Mouse (Mus musculus) embryonic facial prominence, embryonic 14.5 days (tissue): Measurements from ENCODE around the gene Ascl2. TPM values are rescaled to one million over a fixed set of nuclear protein-coding genes. Genes with fewer than 3 reads are reported as not detected.

Source experiments
- ATAC-seq: fragments of 200-750 bp; cut with Nextera tagmentation; 2 replicates; pipeline ENCODE4 v1.8.0; 2017; ENCODE audit warnings: low read depth, moderate number of reproducible peaks, moderate TSS enrichment
- DNase-seq: peaks from one replicate; pipeline ENCODE4 v3.0.0-alpha.2; 2015; ENCODE audit warnings: low spot score
- H3K27ac ChIP-seq: fragments of 300-500 bp; sonication (generic); replicated peaks from 2 replicates; pipeline ENCODE4 v1.5.1; 2014; ENCODE audit warnings: low read depth, mild to moderate bottlenecking, low read length, moderate library complexity
- H3K27me3 ChIP-seq: fragments of 300-500 bp; sonication (generic); replicated peaks from 2 replicates; pipeline ENCODE4 v1.6.1; 2014; ENCODE audit warnings: low read length; ENCODE audit not compliant: control insufficient read depth, insufficient read depth
- H3K36me3 ChIP-seq: fragments of 300-500 bp; sonication (generic); 2 replicates; pipeline ENCODE4 v1.6.1; 2014; ENCODE audit warnings: low read length, mixed read lengths; ENCODE audit not compliant: control insufficient read depth, insufficient read depth
- H3K4me1 ChIP-seq: fragments of 300-500 bp; sonication (generic); 2 replicates; pipeline ENCODE4 v1.6.1; 2014; ENCODE audit warnings: antibody characterized with exemption, low read length; ENCODE audit not compliant: control insufficient read depth, insufficient read depth
- H3K4me2 ChIP-seq: fragments of 300-500 bp; sonication (generic); 2 replicates; pipeline ENCODE4 v1.6.1; 2014; ENCODE audit warnings: low read depth, mild to moderate bottlenecking, low read length, moderate library complexity, mixed read lengths
- H3K4me3 ChIP-seq: fragments of 300-500 bp; sonication (generic); 2 replicates; pipeline ENCODE4 v1.5.1; 2014; ENCODE audit warnings: low read depth, mild to moderate bottlenecking, low read length
- H3K9ac ChIP-seq: fragments of 300-500 bp; sonication (generic); 2 replicates; pipeline ENCODE4 v1.6.1; 2014; ENCODE audit warnings: low read depth, mild to moderate bottlenecking, low read length, moderate library complexity, mixed read lengths
- H3K9me3 ChIP-seq: fragments of 300-500 bp; sonication (generic); 2 replicates; pipeline ENCODE4 v1.6.1; 2016; ENCODE audit warnings: low read length; ENCODE audit not compliant: control insufficient read depth
- WGBS: fragments of 180-500 bp; shearing (Covaris S2); extraction: QIAGEN DNeasy Blood & Tissue Kit; methylation state at CpG from one replicate; pipeline ENCODE4 v1.1.7; 2014; 5-methylcytosine and 5-hydroxymethylcytosine counted together
- polyA plus RNA-seq: library from polyadenylated mRNA; unstranded; fragments of >200 nt; fragmentation: Nextera tagmentation; extraction: Ambion mirVana; gene quantifications from 2 replicates; pipeline ENCODE4 v1.2.1, GENCODE M21; 2014

Gene Ascl2
- polyA plus RNA-seq, 1 experiment from 2014 or later = 0.89 TPM

DNA sequence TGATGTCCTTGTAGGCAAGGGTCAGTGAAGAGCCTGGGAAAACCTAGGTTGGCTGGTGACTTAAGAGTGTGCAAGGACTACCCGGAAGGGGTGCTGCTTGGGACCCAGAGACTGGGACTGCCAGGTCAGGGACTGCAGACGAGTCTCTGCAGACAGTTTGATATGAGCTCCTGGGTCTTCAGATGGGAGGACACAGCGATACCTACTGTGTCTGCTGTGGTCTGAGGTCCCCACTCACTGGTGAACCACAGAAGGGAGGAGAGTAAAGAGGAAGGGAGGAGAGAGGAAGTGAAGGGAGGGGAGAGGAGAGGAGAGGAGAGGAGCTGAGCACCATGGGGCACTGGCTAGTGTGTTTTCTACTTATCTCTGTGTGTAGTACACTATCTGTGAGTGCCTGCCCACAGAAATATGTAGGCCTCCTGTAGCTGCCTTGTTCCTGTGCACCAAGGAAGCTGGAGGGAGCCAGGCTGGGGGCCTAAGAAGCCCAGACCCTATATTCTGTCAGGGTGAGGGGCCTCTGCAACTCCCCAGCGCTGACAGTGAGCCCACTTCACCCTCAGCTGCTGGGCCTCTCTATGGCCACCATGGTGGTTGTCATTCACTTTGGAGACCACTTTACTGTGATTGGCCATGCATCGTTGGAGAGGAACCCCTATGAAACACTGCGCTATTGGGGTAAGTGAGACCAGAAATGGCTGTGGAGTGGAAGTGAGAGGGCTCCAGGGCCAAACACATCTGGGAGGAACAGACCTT lies 36.5 kb upstream of the Ascl2 start:
- Histone ChIP-seq H3K27ac (no peak overlapping the region), H3K4me3 (no peak overlapping the region), H3K9ac (0 out of 2 replicates have a peak overlapping the region, but pooled peaks have one; percentile 5), H3K4me2 (no peak overlapping the region), H3K4me1 (peaks cover 15% of the 10 kb centered on the region), H3K27me3 (no peaks in the 10 kb centered on the region), H3K36me3 (no peaks in the 10 kb centered on the region), H3K9me3 (no peaks in the 10 kb centered on the region)
- ATAC-seq = no peak
- 77% methylated on average over 6 of the region's 6 CpGs for WGBS
- DNase-seq = no peak

DNA sequence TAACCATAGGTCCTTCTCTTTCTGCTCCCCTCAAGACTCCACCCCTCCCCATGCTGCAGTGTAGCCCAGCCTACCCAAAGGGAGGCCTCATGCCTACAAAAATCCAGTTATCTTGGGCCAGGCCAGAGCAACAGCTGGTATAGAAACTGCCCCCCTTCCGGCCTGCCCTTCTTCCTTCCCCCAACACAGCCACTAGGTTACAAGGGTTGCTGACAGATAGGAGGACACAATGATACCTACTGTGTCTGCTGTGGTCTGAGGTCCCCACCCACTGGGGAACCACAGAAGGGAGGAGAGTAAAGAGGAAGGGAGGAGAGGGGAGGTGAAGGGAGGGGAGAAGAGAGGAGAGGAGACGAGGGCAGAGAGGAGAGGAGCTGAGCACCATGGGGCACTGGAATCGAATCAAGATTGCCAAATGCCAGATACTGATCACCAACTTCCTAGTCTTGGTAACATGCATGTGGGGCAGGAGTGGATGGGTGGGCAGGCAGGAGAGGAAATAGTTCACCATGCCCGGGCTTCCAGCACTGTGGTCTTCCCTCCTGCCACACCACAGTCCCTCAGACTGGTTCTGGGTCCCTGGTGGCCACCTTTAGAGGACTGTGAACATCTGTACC lies 35.8 kb upstream of the Ascl2 start, which contains the start of gene Tspan32:
Gene Tspan32, plus strand, starts transcription at position 320 of the 617 bp plus-strand sequence.
- DNase-seq (no peak), ATAC-seq (no peak)
- Histone ChIP-seq H3K9ac (0 out of 2 replicates have a peak within 1 kb of the TSS, but pooled peaks have one; percentile 5), H3K27me3 (no peaks in the 10 kb centered on the region), H3K4me2 (no peak within 1 kb of the TSS), H3K27ac (no peak within 1 kb of the TSS), H3K36me3 (no peaks in the 10 kb centered on the region), H3K4me3 (no peak within 1 kb of the TSS), H3K4me1 (peaks cover 15% of the 10 kb centered on the region), H3K9me3 (no peaks in the 10 kb centered on the region)
- 73% methylated on average over 4 of the region's 4 CpGs for WGBS

DNA sequence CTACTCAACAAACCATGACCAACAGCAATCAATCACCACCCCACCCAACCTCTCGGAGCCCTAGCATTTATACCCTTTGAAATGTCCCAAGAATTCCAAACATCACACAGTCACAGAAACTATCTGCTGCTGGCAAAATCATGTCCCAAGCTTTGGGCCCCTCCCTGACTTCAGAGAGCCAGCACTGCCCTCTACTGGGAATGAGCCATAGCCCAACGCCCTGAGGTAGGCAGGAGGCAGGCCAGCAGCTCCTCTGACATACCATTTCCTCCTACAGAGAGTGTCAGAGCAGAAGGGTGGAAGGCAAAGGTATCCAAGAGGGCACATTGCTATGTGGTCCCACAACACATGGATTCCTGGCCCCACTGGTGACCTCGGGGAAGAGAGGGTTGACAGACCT lies 33.6 kb upstream of the Ascl2 start:
- H3K27me3 ChIP-seq = no peaks in the 10 kb centered on the region
- ATAC-seq = no peak
- no peak overlapping the region for H3K4me2 ChIP-seq
- DNase-seq = no peak
- no peak overlapping the region for H3K4me3 ChIP-seq
- H3K27ac ChIP-seq = no peak overlapping the region
- no peaks in the 10 kb centered on the region for H3K36me3 ChIP-seq
- no peak overlapping the region for H3K9ac ChIP-seq
- 22% methylated on average over 3 of the region's 3 CpGs for WGBS
- peaks cover 5% of the 10 kb centered on the region for H3K4me1 ChIP-seq
- no peaks in the 10 kb centered on the region for H3K9me3 ChIP-seq

DNA sequence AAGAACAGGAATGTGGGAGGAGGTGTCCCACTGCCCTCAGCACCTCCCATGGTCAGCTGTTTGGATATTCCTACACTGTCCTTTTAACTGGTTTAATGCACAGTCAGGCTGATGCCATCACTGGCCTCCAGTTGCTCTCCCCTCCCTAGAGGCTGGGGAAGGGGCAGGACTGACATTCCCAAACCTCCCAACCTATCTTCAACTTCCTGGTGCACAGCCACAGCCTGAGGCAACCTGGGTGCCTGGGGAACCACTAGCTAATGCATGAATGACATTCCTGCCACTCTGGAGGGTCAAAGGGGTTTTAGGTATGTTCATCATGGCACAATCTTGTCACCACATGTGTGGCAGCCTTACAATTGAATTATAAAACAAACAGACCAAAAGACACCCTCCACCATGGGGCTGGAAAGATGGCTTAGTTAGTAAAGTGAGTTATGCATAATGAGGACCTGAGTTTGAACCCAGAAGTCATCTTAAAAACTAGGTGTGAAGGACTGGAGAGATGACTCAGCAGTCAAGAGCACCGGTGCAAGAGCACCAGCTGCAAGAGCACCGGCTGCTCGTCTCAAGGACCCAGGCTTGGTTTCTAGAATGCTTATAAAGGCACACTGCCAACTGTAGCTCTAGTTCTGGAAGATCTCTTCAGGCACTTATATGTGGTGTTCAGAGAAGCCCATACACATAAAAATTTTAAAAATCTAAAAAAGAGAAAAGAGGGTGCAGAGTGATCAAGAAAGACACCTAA lies 28.5 kb upstream of the Ascl2 start:
- H3K4me1 ChIP-seq = peaks cover 6% of the 10 kb centered on the region; the same call in 1 of the 2 replicates
- H3K9ac ChIP-seq = no peak overlapping the region
- H3K4me2 ChIP-seq = no peak overlapping the region
- DNase-seq (peak; percentile 49), ATAC-seq (no peak)
- no peak overlapping the region for H3K4me3 ChIP-seq
- no peaks in the 10 kb centered on the region for H3K27me3 ChIP-seq
- H3K36me3 ChIP-seq = no peaks in the 10 kb centered on the region
- WGBS = 43% methylated on average over 3 of the region's 3 CpGs
- H3K27ac ChIP-seq = no peak overlapping the region
- no peaks in the 10 kb centered on the region for H3K9me3 ChIP-seq

DNA sequence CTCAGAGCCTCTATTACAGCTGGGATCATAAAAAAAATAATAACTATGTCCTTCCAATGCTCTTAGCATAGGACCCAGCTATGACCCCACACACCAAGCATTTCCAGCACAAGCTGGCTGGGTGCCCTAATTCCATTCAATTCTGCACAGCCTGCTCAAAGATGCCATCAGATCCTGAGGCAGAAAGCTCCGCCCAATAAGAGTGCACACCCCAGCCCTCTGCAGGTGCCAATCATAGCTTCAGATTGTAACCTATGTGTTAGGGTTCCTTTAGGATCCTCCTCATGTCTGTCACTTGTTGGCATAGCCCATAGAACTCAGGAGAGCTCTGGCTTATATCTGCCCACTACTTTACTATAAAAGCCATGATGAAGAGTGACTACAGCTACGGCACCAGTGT lies 27.9 kb upstream of the Ascl2 start:
- ATAC-seq = no peak

DNA sequence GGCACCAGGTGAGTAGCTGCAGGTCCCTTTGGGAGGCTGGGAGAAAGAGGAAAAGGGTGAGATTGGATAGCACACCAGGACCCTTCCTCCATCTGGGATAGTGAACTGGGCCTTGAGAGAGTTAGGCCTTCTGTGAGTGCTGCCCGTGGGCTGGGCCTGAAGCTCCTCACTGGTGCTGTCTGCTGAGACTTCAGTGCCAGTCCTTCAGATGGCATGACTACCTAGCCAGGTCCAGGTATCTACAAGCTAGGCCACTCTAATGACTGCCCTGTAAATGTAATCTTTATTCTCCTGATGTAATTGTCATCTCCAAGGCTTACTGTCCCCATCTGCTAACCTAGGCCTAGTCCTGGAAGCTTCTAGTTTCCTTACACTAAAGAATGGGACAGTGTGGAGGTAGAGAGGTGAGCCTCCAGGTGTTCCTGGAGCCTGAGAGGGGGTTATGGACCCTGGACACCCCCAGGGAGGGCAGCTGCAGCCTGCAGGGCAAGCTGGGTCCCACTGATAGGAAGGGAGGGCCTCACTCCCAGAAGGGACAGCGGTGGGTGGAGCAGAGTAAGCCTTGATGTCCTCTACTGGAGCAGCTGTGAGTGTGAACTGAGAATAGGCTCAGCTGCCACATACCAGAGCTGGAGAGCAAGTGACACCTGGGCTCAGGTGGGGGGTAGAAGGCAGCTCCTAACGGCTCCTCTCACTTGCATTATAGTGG lies 26.7 kb upstream of the Ascl2 start:
- Histone ChIP-seq H3K4me2 (no peak overlapping the region), H3K27ac (no peak overlapping the region), H3K36me3 (no peaks in the 10 kb centered on the region), H3K9ac (no peak overlapping the region), H3K4me3 (no peak overlapping the region), H3K4me1 (peaks cover 6% of the 10 kb centered on the region; the same call in 1 of the 2 replicates), H3K9me3 (no peaks in the 10 kb centered on the region), H3K27me3 (no peaks in the 10 kb centered on the region)
- 70% methylated on average over 3 of the region's 3 CpGs for WGBS
- ATAC-seq (no peak), DNase-seq (no peak)

More for the DNA sequence above, 27.9 kb upstream of the Ascl2 start:
- H3K4me3 ChIP-seq = no peak overlapping the region
- H3K36me3 ChIP-seq = no peaks in the 10 kb centered on the region
- H3K9ac ChIP-seq = no peak overlapping the region
- WGBS = 72% methylated on average over 2 of the region's 2 CpGs
- no peak overlapping the region for H3K27ac ChIP-seq
- H3K4me1 ChIP-seq = peaks cover 6% of the 10 kb centered on the region; the same call in 1 of the 2 replicates
- no peaks in the 10 kb centered on the region for H3K9me3 ChIP-seq
- H3K27me3 ChIP-seq = no peaks in the 10 kb centered on the region
- no peak for DNase-seq
- H3K4me2 ChIP-seq = no peak overlapping the region

DNA sequence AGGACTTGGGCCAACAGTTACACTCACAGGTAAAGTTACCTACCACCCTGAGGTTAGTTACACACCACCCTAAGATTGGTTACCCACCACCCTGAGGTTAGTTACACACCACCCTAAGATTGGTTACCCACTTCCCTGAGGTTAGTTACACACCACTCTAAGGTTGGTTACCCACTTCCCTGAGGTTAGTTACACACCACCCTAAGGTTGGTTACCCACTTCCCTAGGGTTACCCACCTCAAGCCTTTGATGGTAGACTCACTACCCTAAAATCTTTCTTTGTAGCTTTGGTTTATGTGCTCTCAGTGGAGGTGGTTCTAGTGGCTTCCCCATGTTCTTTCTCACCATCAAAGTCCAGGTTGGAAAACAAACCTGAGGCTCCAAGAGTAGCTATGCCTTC lies 25.9 kb upstream of the Ascl2 start:
- Histone ChIP-seq H3K4me3 (no peak overlapping the region), H3K4me1 (peaks cover 6% of the 10 kb centered on the region; the same call in 1 of the 2 replicates), H3K9ac (no peak overlapping the region), H3K9me3 (no peaks in the 10 kb centered on the region), H3K36me3 (no peaks in the 10 kb centered on the region), H3K4me2 (no peak overlapping the region), H3K27ac (no peak overlapping the region), H3K27me3 (no peaks in the 10 kb centered on the region)
- no peak for ATAC-seq
- DNase-seq = no peak

DNA sequence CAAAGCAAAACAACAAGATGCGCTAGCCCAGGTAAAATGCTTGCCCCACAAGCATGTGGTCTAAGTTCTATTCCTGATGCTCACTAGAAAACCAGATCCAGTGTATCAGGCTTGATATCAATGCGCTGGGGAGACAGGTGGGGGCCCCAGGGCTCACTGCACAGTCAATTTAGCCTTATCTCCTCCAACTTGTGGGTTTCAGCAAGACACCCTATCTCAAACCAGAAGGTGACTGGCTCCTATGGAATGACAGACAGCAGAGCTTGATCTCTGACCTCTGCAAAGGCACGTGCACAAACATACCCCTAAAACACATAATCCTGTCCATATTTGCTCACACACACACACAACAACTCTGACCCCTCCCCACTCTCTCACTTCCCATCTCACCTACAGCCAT lies 18.7 kb upstream of the Ascl2 start:
- DNase-seq = no peak
- Histone ChIP-seq H3K36me3 (no peaks in the 10 kb centered on the region), H3K9ac (no peak overlapping the region), H3K4me3 (no peak overlapping the region), H3K4me2 (no peak overlapping the region), H3K4me1 (no peaks in the 10 kb centered on the region), H3K27ac (no peak overlapping the region), H3K27me3 (no peaks in the 10 kb centered on the region), H3K9me3 (no peaks in the 10 kb centered on the region)
- WGBS = 86% methylated on average over 3 of the region's 3 CpGs
- ATAC-seq = no peak
